Mouse (Mus musculus) Patski (cell line): ENCODE measurements at regions not wholly inside any gene's neighbourhood (a gene's known extent, or its start where the extent isn't known, plus 50 kb on each side); places are given as distances from the start of the nearest gene placed in this dataset.
A peak's percentile ranks its signal among the peaks of the same experiment; 100 is the strongest.

ENCODE experiments used
- ATAC-seq: fragments of 100-300 bp; one replicate; pipeline ENCODE4 v1.8.0; 2021
- CTCF ChIA-PET: fragments of 350-600 bp; sonication (Branson Sonifier 250); formaldehyde crosslinking; loops from one replicate; lab custom pipeline; 2022; ENCODE audit warnings: inconsistent platforms; lab: Charles Lee
- POLR2A ChIA-PET: fragments of 350-600 bp; sonication (Branson Sonifier 250); formaldehyde crosslinking; loops from one replicate; lab custom pipeline; 2022; ENCODE audit warnings: antibody characterized with exemption, inconsistent platforms; lab: Charles Lee
- DNase-seq: peaks from one replicate; pipeline ENCODE4 v3.0.0-alpha.2; 2011; ENCODE audit warnings: low read depth, low spot score
- H3K27me3 ChIP-seq: fragments of 371-371 bp; one replicate; pipeline ENCODE4 v1.5.1; 2021
- CTCF ChIP-seq: fragments of 100-300 bp; IDR thresholded peaks from one replicate; pipeline ENCODE4 v1.5.1; 2021
- in situ Hi-C: fragments of 300-500 bp; cut with MboI; formaldehyde crosslinking; loops from 3 replicates; pipeline ENCODE4 v1.11.1; 2018; ENCODE audit warnings: low pct_unique_long_range_greater_than_20kb, mixed read lengths

DNA sequence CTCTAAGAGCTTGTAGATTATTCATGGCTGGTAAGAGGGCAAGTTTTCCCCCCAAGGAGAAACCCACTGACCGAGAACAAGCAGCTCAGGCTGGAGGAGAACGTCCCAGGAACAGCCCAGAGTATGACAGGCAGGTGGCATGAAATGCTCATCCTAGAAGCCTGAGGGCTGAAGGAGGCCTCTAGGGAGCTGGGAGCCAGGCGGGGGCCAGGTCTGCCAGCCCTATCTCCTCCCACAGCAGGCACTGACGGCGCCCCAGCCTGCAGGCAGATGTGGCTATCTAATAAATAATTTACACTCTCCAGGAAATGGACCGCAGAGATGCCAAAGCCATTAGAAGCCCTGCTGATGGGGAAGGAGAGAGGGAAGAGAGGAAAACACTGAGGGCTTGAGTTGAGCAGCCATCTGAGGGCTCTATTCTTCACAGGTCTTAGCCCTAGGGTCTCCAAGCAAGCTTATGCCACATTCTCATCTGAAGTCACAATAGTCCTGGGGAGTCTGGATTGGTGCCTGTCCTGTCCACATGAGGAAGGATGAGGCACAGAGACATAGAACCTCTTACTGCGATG lies 176.1 kb downstream of the Mycn start:
- CTCF ChIA-PET: interaction anchor here (1.4 kb wide), 1 partner anchor 143 kb away, joined by 6 read pairs; no protein-coding TSS in a partner anchor
- peak; percentile 94 for ATAC-seq

DNA sequence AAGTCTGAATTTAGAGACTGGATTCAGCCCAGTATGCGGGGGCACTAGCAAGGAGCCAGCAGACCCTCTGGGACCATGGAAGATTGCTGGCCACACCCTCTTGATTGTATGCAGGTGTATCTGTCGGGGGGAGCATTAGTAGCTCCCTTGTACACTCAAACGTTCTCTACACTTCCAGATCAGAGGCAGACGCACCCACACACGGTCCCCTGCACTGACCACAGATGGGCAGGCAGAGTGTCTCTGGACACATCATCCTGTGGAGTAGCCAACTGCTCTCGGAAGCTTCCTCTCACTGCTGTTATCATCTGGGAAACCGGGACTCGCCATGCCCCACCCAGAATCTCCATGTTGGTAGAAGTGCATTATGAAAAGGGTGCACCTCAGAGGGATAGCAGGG lies 176.7 kb downstream of the Mycn start:
- ChIA-PET POLR2A (interaction anchor here (0.5 kb wide), 1 partner anchor 140 kb away, joined by 4 read pairs; no protein-coding TSS in a partner anchor), CTCF (interaction anchor here (1.4 kb wide), 1 partner anchor 142 kb away, joined by 6 read pairs; no protein-coding TSS in a partner anchor)
- ATAC-seq (peak; percentile 60), DNase-seq (no peak)
- no peak for TF ChIP-seq CTCF
- in situ Hi-C loops: loop anchor here (10.0 to 25.0 kb wide), 2 partner anchors 170 to 447 kb away; no protein-coding TSS in a partner anchor
- no peaks in the 10 kb centered on the region for H3K27me3 ChIP-seq

More for the DNA sequence above, 176.1 kb downstream of the Mycn start:
- in situ Hi-C loops: loop anchor here (10.0 to 25.0 kb wide), 2 partner anchors 169 to 447 kb away; no protein-coding TSS in a partner anchor
- peak; percentile 41 for DNase-seq
- TF ChIP-seq CTCF: no peak
- POLR2A ChIA-PET: interaction anchor here (0.5 kb wide), 1 partner anchor 140 kb away, joined by 4 read pairs; no protein-coding TSS in a partner anchor
- no peaks in the 10 kb centered on the region for H3K27me3 ChIP-seq

DNA sequence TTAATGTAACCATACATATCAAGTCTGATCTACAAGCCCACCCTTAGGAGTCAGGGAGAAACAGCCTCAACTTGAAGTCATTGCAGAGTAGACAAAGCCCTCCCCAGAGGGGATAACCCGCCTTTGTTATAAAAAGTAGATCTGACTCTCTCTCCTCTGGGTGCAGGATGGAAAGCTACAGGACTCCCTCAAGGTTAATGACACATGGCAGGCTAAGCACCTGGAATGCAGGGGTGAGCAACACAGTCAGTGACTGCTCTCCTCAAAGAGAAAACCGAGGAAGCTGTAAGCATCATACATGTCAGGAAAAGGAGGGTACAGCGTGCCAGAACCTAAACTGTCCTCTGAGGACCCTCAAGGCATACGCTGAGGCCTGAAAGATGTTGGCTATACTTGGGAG lies 177.1 kb downstream of the Mycn start:
- in situ Hi-C loops: loop anchor here (10.0 to 25.0 kb wide), 2 partner anchors 170 to 448 kb away; no protein-coding TSS in a partner anchor

DNA sequence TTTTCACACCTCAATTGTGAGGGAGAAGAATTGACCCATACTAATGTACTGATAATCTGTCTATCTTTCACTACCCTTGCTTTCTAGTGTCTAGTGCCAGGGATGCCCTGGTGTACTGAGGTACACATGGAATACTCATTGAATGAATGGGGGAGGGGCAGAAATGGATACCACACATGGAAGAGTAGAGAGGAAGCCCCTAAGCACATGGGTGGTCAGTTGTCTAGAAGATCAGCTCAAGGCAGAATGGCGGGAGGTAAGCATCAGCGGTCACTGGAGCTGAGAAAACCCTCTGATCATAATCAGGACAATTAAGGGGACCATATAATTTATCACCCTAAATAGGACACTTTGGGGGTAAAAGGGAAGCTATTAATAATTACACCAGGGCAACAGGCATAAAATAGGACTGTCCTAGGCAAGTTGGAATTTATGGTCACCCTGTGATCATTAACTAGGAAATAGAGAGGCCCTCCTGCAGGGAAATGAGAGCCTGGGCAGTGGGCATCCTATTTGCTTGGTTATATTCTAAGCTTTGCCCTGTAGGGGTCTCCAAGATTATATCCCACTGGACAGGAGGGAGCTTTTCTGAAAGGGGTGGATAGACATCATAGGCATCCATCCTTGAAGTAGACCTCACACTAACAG lies 185.3 kb downstream of the Mycn start:
- peak; percentile 44 for ATAC-seq
- CTCF ChIA-PET: interaction anchor here (1.3 kb wide), 1 partner anchor 11 kb away, joined by 3 read pairs; no protein-coding TSS in a partner anchor

More for the DNA sequence above, 177.1 kb downstream of the Mycn start:
- no peak for TF ChIP-seq CTCF
- ChIA-PET POLR2A (no interaction called here), CTCF (interaction anchor here (1.4 kb wide), 1 partner anchor 142 kb away, joined by 6 read pairs; no protein-coding TSS in a partner anchor)
- peak; percentile 57 for ATAC-seq
- no peaks in the 10 kb centered on the region for H3K27me3 ChIP-seq
- no peak for DNase-seq

DNA sequence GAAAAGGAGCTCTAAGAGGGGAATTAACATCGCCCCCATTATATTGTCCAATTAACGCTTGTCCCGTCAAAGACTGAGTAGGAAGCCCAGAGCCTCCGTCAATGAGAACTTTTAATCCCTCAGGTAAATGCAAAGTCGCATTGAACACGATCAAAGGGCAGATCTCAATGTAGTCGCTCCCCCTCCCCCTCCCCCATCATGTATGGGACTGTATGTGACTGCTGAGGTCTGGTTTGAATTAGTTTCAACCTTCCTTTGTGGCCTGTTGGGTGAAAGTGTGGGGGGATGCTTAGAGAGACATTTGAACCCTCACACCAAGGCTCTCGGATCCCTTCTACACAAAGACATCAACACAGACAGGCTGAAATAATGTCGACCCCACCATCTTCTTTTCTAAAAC lies 187.9 kb downstream of the Mycn start:
- in situ Hi-C loops: loop anchor here (25.0 kb wide), 1 partner anchor 458 kb away; no protein-coding TSS in a partner anchor
- POLR2A ChIA-PET: no interaction called here
- no peak for DNase-seq
- CTCF ChIA-PET: no interaction called here
- no peak for TF ChIP-seq CTCF
- ATAC-seq: no peak
- H3K27me3 ChIP-seq: no peaks in the 10 kb centered on the region

More for the DNA sequence above, 185.3 kb downstream of the Mycn start:
- no peak for DNase-seq
- POLR2A ChIA-PET: no interaction called here
- no peaks in the 10 kb centered on the region for H3K27me3 ChIP-seq
- TF ChIP-seq CTCF: no peak
- in situ Hi-C loops: loop anchor here (25.0 kb wide), 1 partner anchor 456 kb away; no protein-coding TSS in a partner anchor

DNA sequence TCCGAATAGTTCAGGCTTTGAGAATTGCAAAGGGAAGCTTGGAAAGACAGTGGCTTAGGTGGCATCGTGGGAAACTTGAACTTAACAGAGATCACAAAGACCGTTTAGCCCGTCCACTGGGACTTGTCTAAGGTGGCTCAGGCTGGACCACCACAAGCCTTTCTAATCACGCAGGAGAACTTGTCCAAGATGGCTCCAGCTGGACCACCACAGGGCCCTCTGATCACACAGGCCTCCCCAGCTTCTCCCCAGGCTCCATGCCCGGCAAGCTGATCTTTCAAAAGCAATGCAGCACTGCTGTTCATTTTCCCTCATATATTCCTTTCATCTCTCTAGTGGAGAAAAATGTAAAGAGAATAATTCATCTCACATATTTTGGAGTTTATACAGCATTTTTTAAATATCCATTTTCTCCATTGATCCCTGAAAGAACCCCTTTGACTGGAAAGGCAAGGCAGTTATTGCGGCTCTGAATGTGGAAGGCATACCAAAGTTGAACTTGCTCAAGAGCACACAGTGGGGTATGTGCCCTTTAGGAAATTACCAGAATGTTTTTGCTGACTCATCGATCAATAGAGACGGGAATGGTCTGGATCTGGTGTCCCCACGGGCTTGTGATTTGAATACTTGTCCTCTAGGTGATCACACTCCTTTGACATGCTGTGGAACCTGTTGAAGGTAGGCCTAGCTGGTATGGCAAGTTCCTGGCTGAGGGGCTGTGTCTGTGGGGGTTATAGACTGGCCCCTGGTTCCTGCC lies 189.9 kb downstream of the Mycn start:
- CTCF ChIA-PET: no interaction called here
- in situ Hi-C loops: loop anchor here (25.0 kb wide), 1 partner anchor 460 kb away; no protein-coding TSS in a partner anchor
- no peaks in the 10 kb centered on the region for H3K27me3 ChIP-seq
- POLR2A ChIA-PET: no interaction called here
- TF ChIP-seq CTCF: no peak
- ATAC-seq: no peak
- DNase-seq: no peak

DNA sequence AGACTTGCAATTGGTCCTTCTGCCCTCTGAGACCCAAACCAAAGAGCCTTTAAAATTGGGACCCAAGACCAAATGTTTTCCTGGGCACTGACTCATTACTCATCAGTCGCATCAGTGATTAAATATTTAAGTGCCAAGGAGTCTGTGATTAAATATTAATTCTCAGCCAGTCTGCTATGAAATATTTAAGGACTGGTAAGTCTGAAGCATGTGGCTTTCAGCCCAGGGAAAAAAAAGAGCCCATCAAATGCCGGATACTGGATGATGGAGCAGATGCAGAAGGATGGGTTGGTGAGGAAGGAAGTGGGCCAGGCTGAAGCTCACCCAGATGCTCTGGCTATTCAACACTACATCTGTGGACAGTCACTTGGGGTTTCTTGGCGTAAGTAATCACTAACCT lies 192.0 kb downstream of the Mycn start:
- no peak for TF ChIP-seq CTCF
- in situ Hi-C loops: loop anchor here (25.0 kb wide), 1 partner anchor 463 kb away; no protein-coding TSS in a partner anchor
- CTCF ChIA-PET: no interaction called here
- ATAC-seq: no peak
- no peak for DNase-seq
- POLR2A ChIA-PET: no interaction called here
- no peaks in the 10 kb centered on the region for H3K27me3 ChIP-seq

DNA sequence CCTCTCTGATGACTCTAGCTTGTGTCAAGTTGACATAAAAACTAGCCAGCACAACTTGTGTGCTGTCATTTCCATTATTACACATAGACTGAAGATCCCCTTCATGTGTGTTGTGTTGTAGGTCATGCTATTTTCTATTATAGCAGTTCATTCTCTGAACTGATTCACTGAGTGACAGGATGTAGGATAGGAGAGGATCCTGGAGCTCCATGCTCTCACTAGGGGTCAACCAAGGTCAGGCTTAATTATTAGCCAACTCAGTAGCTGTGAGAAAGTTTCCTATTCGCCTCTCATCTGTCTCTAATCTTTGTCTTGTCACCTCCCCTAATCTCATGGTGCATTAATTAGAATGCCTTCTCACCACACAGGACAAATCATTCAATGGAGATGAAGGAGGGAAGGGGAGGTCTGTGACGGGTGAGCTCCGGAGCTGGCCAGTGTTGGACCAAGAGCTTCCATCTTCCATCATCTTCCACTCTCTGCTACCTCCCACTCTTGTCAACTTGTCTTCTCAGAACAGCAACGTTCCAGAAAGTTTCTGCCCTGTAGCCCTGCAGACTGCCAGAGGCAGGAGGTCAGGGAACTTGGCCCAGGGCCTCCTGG lies 194.8 kb downstream of the Mycn start:
- ChIA-PET POLR2A (no interaction called here), CTCF (no interaction called here)
- in situ Hi-C loops: no loop called here
- TF ChIP-seq CTCF: no peak
- DNase-seq (no peak), ATAC-seq (no peak)
- no peaks in the 10 kb centered on the region for H3K27me3 ChIP-seq

DNA sequence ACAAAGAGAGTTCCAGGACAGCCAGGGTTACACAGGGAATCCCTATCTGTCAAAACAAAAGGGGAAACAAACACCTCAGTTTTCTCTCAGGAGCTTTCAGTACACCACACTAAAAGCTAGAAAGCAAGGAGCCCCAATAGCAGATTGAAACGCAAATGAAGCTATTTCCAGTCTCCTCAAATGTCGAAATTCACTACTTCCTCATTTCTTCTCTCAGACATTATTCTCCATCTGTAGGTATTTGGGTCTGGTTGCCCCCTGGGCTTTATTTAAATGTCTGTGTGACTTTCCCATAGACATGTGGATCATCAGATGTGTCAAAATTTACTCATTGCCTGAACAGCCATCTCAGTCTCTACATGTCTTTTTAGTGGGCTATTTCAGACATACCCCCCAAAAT lies 197.2 kb downstream of the Mycn start:
- in situ Hi-C loops: no loop called here
- CTCF ChIA-PET: no interaction called here
- no peaks in the 10 kb centered on the region for H3K27me3 ChIP-seq
- ATAC-seq: no peak
- TF ChIP-seq CTCF: no peak
- no peak for DNase-seq
- POLR2A ChIA-PET: no interaction called here
